Mouse (Mus musculus) midbrain, embryonic 15.5 days (tissue): ENCODE results near the gene Pipox. TPM values are rescaled to one million over a fixed set of nuclear protein-coding genes. Genes with fewer than 3 reads are reported as not detected.
A peak's percentile ranks its signal among the peaks of the same experiment; 100 is the strongest.

ENCODE experiments used
- ATAC-seq: fragments of 200-750 bp; cut with Nextera tagmentation; replicated peaks from 2 replicates; pipeline ENCODE4 v1.8.0; 2017; ENCODE audit warnings: moderate TSS enrichment
- H3K27ac ChIP-seq: fragments of 300-500 bp; sonication (generic); 2 replicates; pipeline ENCODE4 v1.5.1; 2015; ENCODE audit warnings: mild to moderate bottlenecking, inconsistent platforms
- H3K27me3 ChIP-seq: fragments of 300-500 bp; sonication (generic); replicated peaks from 2 replicates; pipeline ENCODE4 v1.6.1; 2015; ENCODE audit warnings: inconsistent platforms
- H3K36me3 ChIP-seq: fragments of 300-500 bp; sonication (generic); replicated peaks from 2 replicates; pipeline ENCODE4 v1.6.1; 2015; ENCODE audit warnings: inconsistent platforms
- H3K4me1 ChIP-seq: fragments of 300-500 bp; sonication (generic); 2 replicates; pipeline ENCODE4 v1.6.1; 2015; ENCODE audit warnings: inconsistent platforms
- H3K4me2 ChIP-seq: fragments of 300-500 bp; sonication (generic); 2 replicates; pipeline ENCODE4 v1.6.1; 2015; ENCODE audit warnings: inconsistent platforms, mild to moderate bottlenecking, moderate library complexity
- H3K4me3 ChIP-seq: fragments of 300-500 bp; sonication (generic); 2 replicates; pipeline ENCODE4 v1.5.1; 2015; ENCODE audit warnings: mild to moderate bottlenecking, inconsistent platforms
- H3K9ac ChIP-seq: fragments of 300-500 bp; sonication (generic); 2 replicates; pipeline ENCODE4 v1.6.1; 2015; ENCODE audit warnings: mild to moderate bottlenecking, inconsistent platforms
- H3K9me3 ChIP-seq: fragments of 300-500 bp; sonication (generic); 2 replicates; pipeline ENCODE4 v1.6.1; 2016; ENCODE audit warnings: inconsistent platforms
- WGBS: fragments of 180-500 bp; shearing (Covaris S2); methylation state at CpG from one replicate; pipeline ENCODE4 v1.1.7; 2015; ENCODE audit warnings: mixed read lengths; 5-methylcytosine and 5-hydroxymethylcytosine counted together
- polyA plus RNA-seq: library from polyadenylated mRNA; unstranded; fragments of >200 nt; fragmentation: Nextera tagmentation; extraction: Ambion mirVana; gene quantifications from 2 replicates; pipeline ENCODE4 v1.2.1, GENCODE M21; 2015

The Pipox gene
- polyA plus RNA-seq, 1 experiment from 2014 or later, result 5.7 TPM

DNA sequence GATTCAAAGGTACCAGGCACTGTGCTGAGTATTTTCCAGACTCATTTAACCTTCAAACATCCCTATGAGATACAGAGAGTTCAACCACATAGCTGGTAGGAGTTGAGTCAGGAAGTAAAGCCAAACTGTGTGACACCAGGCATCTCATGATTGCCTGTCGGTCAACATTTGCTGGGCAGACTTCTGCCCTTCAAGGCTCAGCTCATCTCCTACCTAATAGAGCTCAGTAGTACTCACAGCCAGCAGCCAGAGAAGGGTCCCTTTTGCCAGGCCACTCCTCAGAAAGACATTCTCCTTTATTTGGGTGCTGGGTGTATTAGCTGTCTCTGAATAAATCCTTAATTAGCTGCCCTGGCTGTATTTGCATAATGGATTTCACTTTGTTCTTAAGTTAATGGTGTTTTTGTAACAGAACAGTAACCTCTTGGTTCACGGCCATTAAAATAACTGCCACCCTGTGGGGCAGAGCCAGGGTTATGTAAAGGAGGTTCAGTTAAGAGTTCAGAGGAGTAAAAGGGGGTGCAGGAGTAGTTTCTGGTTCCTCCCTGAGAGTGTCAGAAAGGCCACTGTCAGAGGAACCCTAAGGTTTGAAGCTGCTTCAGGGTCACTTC is 3.1 kb downstream of the Pipox start:
- no peak overlapping the region for H3K9ac ChIP-seq
- H3K36me3 ChIP-seq, result no peaks in the 10 kb centered on the region
- H3K27me3 ChIP-seq, result no peaks in the 10 kb centered on the region
- ATAC-seq, result no peak
- no peak overlapping the region for H3K4me2 ChIP-seq
- 58% methylated on average over 2 of the region's 2 CpGs for WGBS
- H3K27ac ChIP-seq, result no peak overlapping the region
- H3K4me1 ChIP-seq, result peaks cover 65% of the 10 kb centered on the region
- no peaks in the 10 kb centered on the region for H3K9me3 ChIP-seq
- no peak overlapping the region for H3K4me3 ChIP-seq

DNA sequence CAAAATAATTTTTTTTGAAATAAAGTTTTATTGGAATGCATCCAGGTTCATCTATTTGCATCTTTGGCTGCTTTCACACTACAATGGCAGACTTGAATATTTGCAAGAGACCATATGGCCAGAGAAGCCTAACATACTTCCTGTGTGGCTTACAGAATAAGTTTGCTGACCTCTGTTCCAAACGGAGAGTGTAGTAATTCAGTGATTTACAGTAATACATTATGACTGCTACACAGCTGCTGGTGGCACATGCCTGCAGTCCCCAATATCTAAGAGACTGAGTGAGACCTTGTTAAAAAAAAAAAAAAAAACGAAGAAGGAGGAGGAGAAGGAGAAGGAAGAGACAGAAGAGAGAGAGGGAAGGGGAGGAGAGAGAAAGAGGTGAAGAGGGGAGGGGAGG is 4.4 kb downstream of the Pipox start:
- no peaks in the 10 kb centered on the region for H3K27me3 ChIP-seq
- no peak overlapping the region for H3K4me3 ChIP-seq
- no peak for ATAC-seq
- H3K4me2 ChIP-seq, result no peak overlapping the region
- WGBS, result 45% methylated on average over 1 of the region's 2 CpGs
- H3K4me1 ChIP-seq, result peaks cover 67% of the 10 kb centered on the region
- no peaks in the 10 kb centered on the region for H3K36me3 ChIP-seq
- H3K9me3 ChIP-seq, result no peaks in the 10 kb centered on the region
- no peak overlapping the region for H3K27ac ChIP-seq
- H3K9ac ChIP-seq, result no peak overlapping the region

DNA sequence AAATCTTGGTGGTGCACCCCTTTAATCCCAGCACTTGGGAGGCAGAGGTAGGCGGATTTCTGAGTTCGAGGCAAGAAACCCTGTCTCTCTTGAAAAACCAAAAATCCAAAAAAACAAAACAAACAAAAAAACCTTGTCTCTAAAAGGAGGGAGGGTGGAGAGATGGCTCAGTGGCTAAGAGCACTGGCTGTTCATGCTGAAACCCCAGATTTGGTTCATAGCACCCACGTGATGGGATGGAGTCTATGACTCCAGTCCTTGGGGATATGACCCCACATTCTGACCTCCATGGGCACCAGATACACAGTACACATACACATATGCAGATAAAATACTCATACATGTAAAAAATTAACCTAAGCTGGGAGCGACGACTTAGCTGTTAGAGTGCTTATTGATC is 5.0 kb downstream of the Pipox start:
- H3K4me2 ChIP-seq, result no peak overlapping the region
- WGBS, result 90% methylated on average over 5 of the region's 5 CpGs
- H3K36me3 ChIP-seq, result no peaks in the 10 kb centered on the region
- no peaks in the 10 kb centered on the region for H3K27me3 ChIP-seq
- H3K9me3 ChIP-seq, result no peaks in the 10 kb centered on the region
- H3K4me1 ChIP-seq, result peaks cover 67% of the 10 kb centered on the region
- no peak overlapping the region for H3K9ac ChIP-seq
- no peak overlapping the region for H3K4me3 ChIP-seq
- no peak overlapping the region for H3K27ac ChIP-seq
- ATAC-seq, result no peak

DNA sequence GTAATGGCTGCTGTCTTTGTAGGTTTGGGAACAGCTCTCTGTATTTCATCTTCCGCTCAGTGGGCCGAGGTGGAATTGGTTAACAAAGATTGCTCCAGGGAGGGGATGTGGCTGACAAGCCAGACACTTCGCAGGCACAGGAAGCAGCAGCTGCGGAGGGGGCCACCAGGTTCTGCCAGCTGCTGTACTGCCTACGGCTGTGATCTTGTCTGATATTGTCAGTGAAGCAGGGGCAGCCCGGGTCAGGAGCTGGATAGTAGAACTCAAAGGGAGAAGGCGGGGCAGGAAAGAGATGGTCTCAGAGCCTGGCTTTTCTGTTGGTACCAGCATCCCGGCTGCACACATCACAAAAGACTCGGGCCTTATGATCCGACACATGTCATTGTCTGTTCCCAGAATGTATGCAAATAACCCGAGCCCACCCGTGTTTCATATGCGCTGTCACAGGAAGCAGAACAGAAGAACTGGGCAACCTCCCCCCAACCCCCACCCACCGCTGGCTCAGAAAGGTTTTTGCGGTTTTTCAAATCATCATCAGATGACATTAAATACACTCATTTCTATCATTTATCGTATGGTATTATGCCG is 6.4 kb downstream of the Pipox start:
- Histone ChIP-seq H3K9me3 (no peaks in the 10 kb centered on the region), H3K4me3 (no peak overlapping the region), H3K36me3 (no peaks in the 10 kb centered on the region), H3K27me3 (0 out of 2 replicates have a peak, but pooled peaks cover 6% of the 10 kb centered on the region), H3K27ac (peak overlapping the region; percentile 76), H3K4me1 (peaks cover 53% of the 10 kb centered on the region), H3K9ac (no peak overlapping the region), H3K4me2 (0 out of 2 replicates have a peak overlapping the region, but pooled peaks have one; percentile 0)
- WGBS, result 14% methylated on average over 17 of the region's 17 CpGs
- peak; percentile 73 for ATAC-seq

DNA sequence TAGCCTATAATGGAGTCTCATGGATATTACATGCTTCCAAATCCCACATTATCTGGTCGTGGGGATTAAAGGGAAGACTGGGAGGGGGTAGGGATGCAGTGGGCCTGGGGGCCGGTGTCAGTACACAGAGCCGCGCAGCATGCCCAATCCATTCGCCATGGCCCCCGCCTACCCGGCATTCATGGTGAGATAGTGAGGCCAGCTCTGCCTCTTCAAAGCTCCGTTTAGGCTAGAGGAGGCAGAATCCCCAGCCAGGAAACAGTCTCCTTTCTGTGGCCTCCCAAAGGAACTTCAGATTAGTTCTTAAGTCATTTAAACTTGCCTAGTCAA is 8.7 kb downstream of the Pipox start:
- Histone ChIP-seq H3K4me1 (peaks cover 40% of the 10 kb centered on the region), H3K9ac (no peak overlapping the region), H3K4me2 (no peak overlapping the region), H3K27ac (peak overlapping the region; percentile 58; the same call in 1 of the 2 replicates), H3K27me3 (0 out of 2 replicates have a peak, but pooled peaks cover 7% of the 10 kb centered on the region), H3K36me3 (no peaks in the 10 kb centered on the region), H3K4me3 (no peak overlapping the region), H3K9me3 (no peaks in the 10 kb centered on the region)
- ATAC-seq, result peak; percentile 83
- 19% methylated on average over 8 of the region's 8 CpGs for WGBS

DNA sequence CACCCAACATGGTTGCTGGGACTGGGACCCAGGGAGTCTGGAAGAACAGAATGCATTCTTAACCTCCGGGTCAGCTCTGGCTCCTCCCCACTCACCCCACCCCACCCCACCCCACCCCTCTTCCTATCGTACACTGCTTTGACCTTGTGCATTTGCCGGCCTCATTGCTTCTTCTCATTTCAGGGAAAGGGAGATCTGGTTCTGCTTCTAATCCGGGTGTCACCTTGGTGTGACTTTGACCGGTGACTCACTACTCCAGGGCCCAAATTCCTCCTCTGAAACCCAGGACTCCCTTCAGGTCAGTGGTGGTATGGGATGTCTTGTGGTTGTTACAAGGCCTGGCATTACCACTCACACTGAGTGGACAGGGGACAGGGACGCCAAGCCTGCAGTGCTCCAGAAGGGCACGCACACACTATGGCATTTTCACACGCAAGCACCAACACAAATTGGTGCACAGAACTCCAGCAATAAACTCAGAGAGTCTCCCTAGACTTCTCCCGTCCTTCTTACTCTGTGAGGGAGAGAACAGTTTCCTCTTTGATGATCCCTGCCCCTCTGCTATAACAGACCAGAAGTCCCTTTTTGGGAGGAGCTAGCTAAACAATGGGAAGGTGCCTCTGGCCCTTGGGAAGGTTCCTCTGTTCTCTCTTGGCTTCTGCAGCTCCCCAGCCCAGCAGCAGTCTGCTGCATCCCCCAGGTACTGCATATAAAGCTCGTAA is 9.2 kb downstream of the Pipox start:
- Histone ChIP-seq H3K36me3 (no peaks in the 10 kb centered on the region), H3K9ac (no peak overlapping the region), H3K27ac (peak overlapping the region; percentile 58; the same call in 1 of the 2 replicates), H3K9me3 (no peaks in the 10 kb centered on the region), H3K27me3 (0 out of 2 replicates have a peak, but pooled peaks cover 7% of the 10 kb centered on the region), H3K4me2 (no peak overlapping the region), H3K4me3 (no peak overlapping the region), H3K4me1 (peaks cover 40% of the 10 kb centered on the region)
- ATAC-seq, result peak; percentile 8; the same call in 1 of the 2 replicates
- WGBS, result 33% methylated on average over 10 of the region's 10 CpGs

DNA sequence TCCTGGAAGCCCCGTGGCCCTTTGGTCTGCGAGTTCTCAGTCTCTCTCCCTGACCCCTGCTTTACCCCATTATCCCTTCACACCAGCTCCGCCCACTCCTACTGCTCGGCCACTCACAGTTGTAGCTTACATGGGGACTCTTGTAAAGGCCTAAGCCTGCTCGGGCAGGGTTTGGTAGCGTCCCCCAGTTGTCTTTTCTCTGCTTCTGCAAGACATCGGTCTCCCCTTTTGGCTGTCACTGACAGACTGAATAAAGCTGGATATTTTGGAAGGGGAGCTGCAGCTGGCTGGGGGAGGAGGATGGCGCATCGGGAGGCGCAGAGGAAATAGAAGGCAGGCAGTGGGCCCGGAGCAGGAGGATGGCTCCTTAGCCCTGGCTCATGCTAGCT is 17.1 kb downstream of the Pipox start:
- Histone ChIP-seq H3K4me2 (no peak overlapping the region), H3K27ac (peak overlapping the region; percentile 74), H3K4me1 (peaks cover 44% of the 10 kb centered on the region), H3K4me3 (no peak overlapping the region), H3K9ac (no peak overlapping the region), H3K36me3 (no peaks in the 10 kb centered on the region), H3K27me3 (no peaks in the 10 kb centered on the region), H3K9me3 (no peaks in the 10 kb centered on the region)
- WGBS, result 44% methylated on average over 11 of the region's 11 CpGs
- ATAC-seq, result no peak

DNA sequence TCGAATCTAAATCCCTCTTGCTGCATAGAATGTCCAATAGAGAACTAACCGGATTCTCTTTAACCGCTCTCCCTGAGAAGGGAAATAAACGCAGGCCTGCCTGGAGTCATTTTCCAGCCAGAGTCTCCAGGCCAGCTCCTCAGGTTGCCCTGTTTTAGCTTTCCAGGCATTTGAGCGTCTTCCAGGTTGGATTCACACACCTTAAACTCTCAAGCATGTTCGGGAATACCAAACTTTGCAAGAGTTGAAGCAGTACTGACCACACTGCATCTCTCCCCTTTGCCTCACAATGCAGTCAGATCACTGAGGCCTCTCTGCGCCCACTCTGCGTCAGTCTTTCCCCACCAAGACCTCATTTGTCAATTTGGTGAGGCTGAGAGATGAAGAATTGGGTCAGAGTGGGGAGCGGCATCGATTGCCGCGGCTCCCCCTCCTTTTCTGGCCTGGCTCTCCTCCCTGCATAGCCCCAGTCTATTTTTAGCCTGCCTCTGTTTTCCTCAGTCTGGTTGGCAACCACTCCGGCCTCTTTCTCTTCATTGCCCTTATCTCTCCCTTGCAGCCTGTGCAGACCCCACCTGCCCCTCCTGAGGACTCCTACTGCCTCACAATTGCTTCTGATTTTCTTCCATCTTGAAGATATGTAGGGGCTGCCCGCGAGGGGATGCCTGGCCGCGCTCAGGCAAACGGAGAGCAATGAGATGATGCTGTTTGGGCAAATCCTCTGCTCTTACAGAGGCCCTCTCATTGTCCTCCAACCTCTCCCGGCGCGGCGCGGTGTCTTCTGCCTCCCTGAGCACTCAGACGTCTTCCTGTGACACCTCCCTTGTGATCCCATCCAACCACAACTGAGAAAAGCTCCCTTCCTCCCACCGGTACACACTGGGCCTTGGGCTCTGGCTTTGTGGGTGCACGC is 17.8 kb downstream of the Pipox start:
- H3K36me3 ChIP-seq, result no peaks in the 10 kb centered on the region
- H3K4me3 ChIP-seq, result no peak overlapping the region
- no peak overlapping the region for H3K4me2 ChIP-seq
- H3K9ac ChIP-seq, result no peak overlapping the region
- peaks cover 49% of the 10 kb centered on the region for H3K4me1 ChIP-seq
- no peaks in the 10 kb centered on the region for H3K27me3 ChIP-seq
- peak; percentile 43 for ATAC-seq
- WGBS, result 45% methylated on average over 26 of the region's 26 CpGs
- no peaks in the 10 kb centered on the region for H3K9me3 ChIP-seq
- H3K27ac ChIP-seq, result peak overlapping the region; percentile 74

DNA sequence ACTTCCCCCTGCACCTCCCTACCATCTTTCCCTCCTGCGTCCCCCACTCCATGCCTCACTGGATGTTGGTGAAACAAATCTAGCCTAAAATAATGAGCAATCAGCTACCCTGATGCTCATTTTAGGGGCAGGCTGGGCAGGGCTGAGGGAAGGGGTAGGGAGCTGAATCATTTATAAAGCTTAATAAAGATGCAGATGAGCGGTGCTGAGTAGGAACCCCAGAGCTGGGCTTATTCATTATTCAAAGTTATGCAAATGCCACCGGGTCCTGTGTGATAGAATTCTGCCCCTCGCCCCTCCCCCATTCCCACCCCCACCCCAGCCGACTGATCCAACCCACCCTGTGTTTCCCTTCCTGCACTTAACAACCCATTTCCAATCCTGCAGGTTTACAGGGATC is 18.6 kb downstream of the Pipox start:
- Histone ChIP-seq H3K4me3 (no peak overlapping the region), H3K27ac (peak overlapping the region; percentile 74), H3K36me3 (no peaks in the 10 kb centered on the region), H3K4me2 (no peak overlapping the region), H3K9me3 (no peaks in the 10 kb centered on the region), H3K4me1 (peaks cover 56% of the 10 kb centered on the region), H3K27me3 (no peaks in the 10 kb centered on the region), H3K9ac (no peak overlapping the region)
- peak; percentile 38; the same call in 1 of the 2 replicates for ATAC-seq
- WGBS, result 24% methylated on average over 5 of the region's 5 CpGs

DNA sequence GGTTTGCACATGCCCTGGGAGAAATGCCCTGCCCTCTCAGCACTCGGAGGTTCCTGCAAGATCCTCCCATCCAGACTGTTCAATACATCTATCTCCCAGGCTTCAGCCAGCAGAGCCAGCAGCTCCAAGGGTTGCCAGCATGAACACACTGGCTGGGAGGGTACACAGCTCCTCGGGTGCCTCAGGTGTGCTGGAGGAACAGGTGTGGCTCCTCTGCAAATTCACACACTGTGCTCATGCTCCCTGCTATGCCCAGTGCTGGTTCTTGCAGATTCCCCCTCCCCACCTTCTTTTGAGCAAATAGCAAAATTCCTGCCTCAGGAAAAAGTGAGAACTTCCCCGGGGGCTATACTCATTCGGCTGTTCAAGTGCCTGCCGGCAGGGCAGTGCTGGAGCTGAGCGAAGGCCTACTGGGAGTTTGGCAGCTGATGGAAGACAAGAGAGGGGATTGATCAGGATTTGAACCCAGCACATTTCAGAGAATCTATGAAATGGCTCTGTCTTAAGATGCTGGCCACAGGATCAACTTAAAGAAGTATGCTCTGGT is 19.1 kb downstream of the Pipox start:
- Histone ChIP-seq H3K9ac (no peak overlapping the region), H3K9me3 (no peaks in the 10 kb centered on the region), H3K4me2 (no peak overlapping the region), H3K4me3 (no peak overlapping the region), H3K36me3 (no peaks in the 10 kb centered on the region), H3K4me1 (peaks cover 56% of the 10 kb centered on the region), H3K27ac (no peak overlapping the region; the same call in 1 of the 2 replicates), H3K27me3 (no peaks in the 10 kb centered on the region)
- 47% methylated on average over 6 of the region's 6 CpGs for WGBS
- ATAC-seq, result no peak

DNA sequence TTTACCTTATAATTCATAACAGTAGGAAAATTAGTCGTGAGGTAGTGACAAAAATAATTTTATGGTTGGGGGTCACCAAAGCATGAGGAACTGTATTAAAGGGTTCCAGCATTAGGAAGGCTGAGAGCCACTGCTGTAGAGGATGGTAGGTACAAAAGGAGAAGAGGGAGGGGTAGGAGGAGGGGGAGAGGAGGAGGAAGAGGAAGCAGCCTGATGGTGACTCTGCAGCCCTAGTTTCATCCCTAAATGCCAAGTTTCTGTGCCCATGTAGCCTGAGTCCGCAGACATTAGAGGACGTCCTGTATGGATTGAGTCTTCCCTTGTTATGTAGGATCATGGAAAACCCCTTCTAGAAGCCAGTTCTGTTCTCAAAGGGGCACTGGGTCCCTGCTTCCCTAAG is 20.8 kb downstream of the Pipox start:
- no peak for ATAC-seq
- H3K4me1 ChIP-seq, result peaks cover 69% of the 10 kb centered on the region
- H3K4me2 ChIP-seq, result no peak overlapping the region
- H3K36me3 ChIP-seq, result no peaks in the 10 kb centered on the region
- H3K4me3 ChIP-seq, result no peak overlapping the region
- H3K9me3 ChIP-seq, result no peaks in the 10 kb centered on the region
- 40% methylated on average over 3 of the region's 3 CpGs for WGBS
- no peak overlapping the region for H3K9ac ChIP-seq
- no peak overlapping the region for H3K27ac ChIP-seq
- H3K27me3 ChIP-seq, result no peaks in the 10 kb centered on the region

DNA sequence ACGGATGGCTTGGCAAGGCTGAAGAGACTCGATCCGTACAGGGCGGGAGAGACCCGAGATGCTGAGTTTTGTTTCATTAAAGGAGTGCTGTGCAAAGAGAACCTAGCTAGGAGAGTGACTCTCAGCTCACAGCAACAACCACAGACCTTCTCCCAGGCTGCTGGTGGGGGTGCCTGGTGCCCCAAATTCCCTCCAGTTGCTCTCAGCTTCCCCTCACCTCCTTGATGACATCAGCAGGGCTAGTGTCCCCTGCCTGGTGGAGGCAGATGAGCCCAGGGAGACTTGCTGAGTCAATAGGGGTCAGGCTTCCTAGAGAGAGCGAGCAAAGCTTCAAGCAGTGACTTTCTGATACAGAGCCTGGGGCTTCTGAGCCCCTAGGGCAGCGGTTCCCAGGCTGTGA is 21.2 kb downstream of the Pipox start:
- WGBS, result 10% methylated on average over 7 of the region's 7 CpGs
- H3K36me3 ChIP-seq, result no peaks in the 10 kb centered on the region
- no peak overlapping the region for H3K4me3 ChIP-seq
- peak overlapping the region; percentile 63 for H3K27ac ChIP-seq
- ATAC-seq, result no peak
- no peaks in the 10 kb centered on the region for H3K27me3 ChIP-seq
- H3K9me3 ChIP-seq, result no peaks in the 10 kb centered on the region
- H3K9ac ChIP-seq, result no peak overlapping the region
- peaks cover 73% of the 10 kb centered on the region for H3K4me1 ChIP-seq
- peak overlapping the region; percentile 9; the same call in 1 of the 2 replicates for H3K4me2 ChIP-seq
